Mouse (Mus musculus) lung, adult 2 months (tissue): ENCODE measurements at regions not wholly inside any gene's neighbourhood (a gene's known extent, or its start where the extent isn't known, plus 50 kb on each side); places are given as distances from the start of the nearest gene placed in this dataset.

Experiments
- CTCF ChIP-seq: fragments of 200-500 bp; IDR thresholded peaks from 2 replicates; pipeline ENCODE4 v1.5.1; 2011; ENCODE audit warnings: mild to moderate bottlenecking, low read length, control low read depth; ENCODE audit not compliant: insufficient read depth
- POLR2A ChIP-seq: fragments of 200-500 bp; IDR thresholded peaks from 2 replicates; pipeline ENCODE4 v1.6.1; 2011; ENCODE audit warnings: low read depth, mild to moderate bottlenecking, control low read depth, low read length, borderline replicate concordance; ENCODE audit errors: extremely low read depth

GRCm38 (mm10) chr13:110683259-110684041 is 288.6 kb downstream of the Plk2 start:
- no peak for TF ChIP-seq CTCF
- TF ChIP-seq POLR2A = no peak
